Mouse (Mus musculus) mouse embryonic stem cell (cell line): ENCODE measurements at regions not wholly inside any gene's neighbourhood (a gene's known extent, or its start where the extent isn't known, plus 50 kb on each side); places are given as distances from the start of the nearest gene placed in this dataset.

Source experiments
- in situ Hi-C, 2 experiments: fragments of 300-500 bp; cut with MboI; formaldehyde crosslinking; loops; 1 replicate in 1 of 2; 3 replicates in 1 of 2; pipeline ENCODE4 v1.14.3; 2019 to 2020; ENCODE audit warnings: low sequenced_read_pairs in 2 of 2, low pct_unique_long_range_greater_than_20kb in 1 of 2, mixed read lengths in 1 of 2; ENCODE audit not compliant: unreplicated experiment in 1 of 2

DNA sequence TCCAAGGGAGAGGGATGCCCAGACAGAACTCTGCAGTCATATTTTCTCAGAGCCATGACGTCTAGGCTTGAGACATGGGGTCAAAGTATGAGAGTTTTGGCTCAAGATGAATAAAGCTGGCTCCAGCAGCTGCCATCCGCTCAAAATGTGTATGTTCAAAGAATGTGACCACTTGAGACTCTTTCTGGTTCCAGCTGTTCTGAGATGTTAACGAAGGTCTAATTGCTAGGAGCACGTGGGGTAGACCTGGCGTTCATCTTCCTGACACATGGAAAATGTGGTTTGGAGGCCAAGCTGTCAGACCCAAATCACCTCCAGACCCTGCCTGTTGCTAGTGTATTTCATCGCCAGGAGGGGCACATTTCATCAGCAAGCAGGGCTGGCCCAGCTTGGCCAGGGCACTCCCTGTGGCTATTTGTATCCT lies 58.9 kb upstream of the Ankrd1 start:
- in situ Hi-C loops, result loop anchor here in 1 of 2 experiments (25.0 kb wide), 1 partner anchor 258 kb away; no protein-coding TSS in a partner anchor

DNA sequence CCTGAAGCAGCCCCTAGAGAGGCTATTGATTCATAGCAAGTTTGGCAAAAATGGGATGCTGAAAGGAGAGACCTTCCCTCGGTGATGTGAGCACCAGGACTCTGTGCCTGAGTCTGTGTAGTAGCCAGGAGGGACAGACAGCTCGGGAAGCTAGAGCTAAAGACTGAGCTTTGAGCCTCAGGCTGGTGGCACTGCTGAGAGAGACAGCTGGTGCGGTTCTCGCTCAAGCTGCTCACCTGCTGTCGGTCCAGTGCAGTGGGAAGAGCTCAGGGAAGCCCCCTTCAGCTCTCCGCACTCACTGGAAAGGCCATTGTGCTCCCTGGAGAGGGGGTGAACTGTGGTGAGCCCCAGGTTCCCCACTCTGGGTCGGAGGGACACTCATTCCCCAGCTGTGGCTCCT lies 60.4 kb upstream of the Ankrd1 start:
- in situ Hi-C loops, result loop anchor here in 1 of 2 experiments (25.0 kb wide), 1 partner anchor 257 kb away; no protein-coding TSS in a partner anchor

DNA sequence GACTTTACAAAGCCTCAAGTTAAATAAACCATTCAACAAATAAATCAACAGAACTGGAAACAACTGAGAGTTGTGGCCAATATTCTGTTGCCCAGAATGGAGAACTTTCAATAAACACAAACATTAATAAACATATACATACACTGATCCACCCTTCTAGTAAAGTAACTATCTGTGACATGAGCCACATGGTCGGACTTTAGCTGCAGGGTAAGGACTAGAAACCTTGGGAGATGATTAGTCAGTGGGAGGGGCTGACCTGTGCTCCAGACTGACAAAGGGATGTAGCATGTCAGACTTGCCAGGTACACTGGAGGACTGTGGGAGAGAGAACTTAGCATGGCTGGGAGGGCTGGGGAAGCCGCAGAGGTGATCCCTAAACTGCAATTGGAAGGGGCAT lies 61.6 kb upstream of the Ankrd1 start:
- in situ Hi-C loops, result loop anchor here in 1 of 2 experiments (25.0 kb wide), 1 partner anchor 256 kb away; no protein-coding TSS in a partner anchor

DNA sequence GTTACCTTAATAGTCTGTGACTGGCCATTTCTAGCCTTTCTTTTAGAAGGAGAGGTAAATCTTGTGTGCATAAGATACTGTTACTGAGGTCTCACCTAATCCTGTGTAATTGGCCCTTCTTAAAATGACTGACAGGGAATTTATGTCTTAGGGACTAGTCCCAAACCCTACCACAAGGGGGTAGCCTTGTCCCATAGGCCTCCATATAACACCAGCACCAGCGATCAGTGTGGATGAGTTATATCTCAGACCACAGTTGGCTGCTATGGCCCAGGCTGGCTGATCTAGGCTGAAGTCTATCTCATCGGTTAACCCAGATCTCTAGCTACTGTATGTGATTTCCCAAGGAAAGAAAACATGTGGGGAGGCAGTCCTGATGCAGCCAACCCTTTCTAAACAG lies 63.2 kb upstream of the Ankrd1 start:
- in situ Hi-C loops, result loop anchor here in 1 of 2 experiments (25.0 kb wide), 1 partner anchor 254 kb away; no protein-coding TSS in a partner anchor

DNA sequence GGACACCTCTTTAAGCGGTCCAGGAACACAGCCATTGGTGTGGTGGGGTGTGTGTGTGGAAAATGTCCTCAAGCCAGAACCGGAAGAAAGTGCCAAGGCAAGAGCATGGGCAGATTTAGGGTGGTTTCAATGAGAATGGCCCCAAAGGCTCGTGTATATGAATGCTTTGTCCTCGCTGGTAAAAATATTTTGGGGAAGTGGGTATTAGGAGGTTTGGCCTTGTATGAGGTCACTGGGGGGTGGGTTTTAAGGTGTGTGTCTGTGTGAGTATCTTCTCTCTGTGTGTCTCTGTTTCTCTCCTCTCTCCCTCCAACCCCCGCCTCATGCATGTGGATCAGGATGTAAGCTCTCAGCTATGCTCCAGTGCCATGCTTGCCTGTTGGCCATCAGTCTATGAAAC lies 69.8 kb upstream of the Ankrd1 start:
- in situ Hi-C loops, result loop anchor here (5.0 to 25.0 kb wide), 2 partner anchors 248 to 253 kb away; no protein-coding TSS in a partner anchor

DNA sequence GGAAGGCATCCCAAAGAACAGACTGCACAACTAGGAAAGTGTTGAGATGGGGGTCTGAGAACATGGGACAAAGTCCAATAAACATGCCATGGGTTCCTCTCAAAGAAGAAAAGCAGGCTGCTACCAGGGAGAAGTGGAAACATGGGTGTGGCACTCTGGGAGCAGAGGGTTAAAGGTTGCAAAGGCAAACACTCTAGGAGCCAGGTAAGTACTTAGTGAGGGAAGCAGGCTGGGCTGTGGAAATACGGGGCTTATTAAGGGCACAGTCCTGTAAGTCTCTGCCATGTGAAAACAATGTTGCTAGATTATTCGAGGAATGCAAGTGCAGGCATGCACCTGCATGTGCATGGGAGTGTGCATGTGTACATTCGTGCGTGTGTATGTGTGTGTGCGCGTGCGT lies 71.7 kb upstream of the Ankrd1 start:
- in situ Hi-C loops, result loop anchor here in 1 of 2 experiments (25.0 kb wide), 1 partner anchor 246 kb away; no protein-coding TSS in a partner anchor

DNA sequence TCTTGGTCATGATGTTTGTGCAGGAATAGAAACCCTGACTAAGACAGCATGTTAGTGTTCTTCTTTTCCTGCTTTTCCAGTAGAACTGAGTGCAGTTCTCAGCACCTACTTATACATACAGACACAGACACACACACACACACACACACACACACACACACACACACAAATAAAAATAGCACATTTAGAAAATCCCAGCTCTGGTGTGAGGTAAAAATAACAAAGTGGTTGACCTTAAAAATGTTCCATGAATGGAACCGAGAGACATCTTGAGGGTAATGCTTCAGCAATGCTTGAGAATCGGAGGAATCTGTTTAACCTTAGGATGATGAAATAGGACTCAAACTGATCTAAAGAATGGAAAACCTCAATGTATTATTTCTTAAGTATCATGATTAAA lies 84.4 kb upstream of the Ankrd1 start:
- in situ Hi-C loops, result no loop called here

DNA sequence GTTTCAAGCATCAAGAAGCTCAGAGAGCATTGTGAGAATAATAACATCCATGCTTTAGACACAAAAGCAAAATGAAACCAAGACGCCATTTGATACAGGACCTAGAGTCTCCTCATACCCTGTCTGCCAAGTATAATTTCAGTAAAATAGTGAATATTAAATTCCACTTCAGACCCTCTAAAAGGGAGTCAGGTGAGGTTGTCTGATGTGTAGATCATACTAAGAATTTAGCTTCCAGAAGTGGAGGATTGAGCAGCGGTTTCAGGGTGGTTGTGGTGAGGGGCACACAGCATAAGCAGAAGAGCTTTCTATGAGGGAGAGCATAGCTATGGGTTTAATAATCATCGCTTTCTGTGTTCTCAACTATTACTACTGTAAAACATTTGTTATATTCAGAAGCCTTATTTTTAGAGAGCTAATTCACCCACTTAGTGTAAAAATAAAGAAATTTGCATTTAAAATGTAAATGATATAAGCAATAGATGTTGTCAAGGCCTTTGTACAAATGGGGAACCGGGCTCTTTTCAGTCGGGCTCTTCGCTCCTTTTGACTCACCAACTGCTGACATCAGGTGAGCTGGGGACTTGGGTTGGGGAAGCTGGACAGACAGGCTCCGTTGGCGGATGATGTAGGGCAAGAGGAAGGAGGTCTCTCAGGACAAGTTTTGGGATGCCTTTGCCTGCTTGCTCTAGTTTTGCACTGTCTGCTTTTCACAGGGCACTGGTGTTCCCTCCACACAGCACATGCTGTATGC lies 85.2 kb upstream of the Ankrd1 start:
- in situ Hi-C loops, result no loop called here

DNA sequence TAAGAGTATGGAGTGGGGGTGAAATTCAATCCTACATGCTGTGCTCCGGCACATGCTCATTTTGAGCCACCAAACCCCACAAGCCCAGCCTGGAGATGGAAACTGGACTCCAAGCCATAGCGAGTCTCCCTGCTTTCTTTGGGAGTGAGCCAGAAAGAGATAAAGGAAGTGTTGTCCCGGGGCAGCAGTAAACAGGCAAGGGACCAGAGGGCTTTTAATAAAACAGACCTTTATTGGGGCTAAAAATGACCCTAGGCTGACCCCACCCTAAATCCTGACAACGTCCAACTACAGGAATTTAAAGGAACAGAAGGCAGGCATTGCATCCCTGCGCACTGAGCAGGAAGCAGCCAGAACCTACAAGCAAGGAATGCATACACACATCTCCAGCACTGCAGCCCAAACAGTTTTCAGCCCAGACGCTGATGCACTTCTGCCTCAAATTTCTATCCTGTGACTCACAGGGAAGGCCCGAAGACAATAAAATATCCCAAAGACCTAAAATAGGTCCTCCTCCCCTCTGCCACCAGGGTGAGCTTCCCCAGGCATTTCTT lies 87.9 kb upstream of the Ankrd1 start:
- in situ Hi-C loops, result no loop called here

DNA sequence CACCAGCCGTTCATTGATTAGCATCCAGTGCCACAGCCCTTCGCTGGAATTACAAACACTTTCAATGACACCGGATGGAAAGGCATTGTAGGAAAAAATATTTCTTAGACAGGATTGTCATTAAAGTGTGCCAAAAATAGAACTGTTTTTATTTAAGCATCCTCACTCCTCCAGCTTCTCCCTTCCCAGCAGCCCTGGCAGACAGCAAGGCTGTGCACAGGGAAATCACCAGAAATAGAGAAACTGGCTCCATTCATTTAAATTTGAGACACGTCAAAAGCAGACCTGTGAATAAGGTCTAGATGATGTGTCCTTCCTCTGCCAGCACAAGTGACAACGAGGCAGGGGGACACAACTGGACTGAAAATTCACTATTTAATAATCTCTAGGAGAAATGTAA lies 88.5 kb upstream of the Ankrd1 start:
- in situ Hi-C loops, result no loop called here

DNA sequence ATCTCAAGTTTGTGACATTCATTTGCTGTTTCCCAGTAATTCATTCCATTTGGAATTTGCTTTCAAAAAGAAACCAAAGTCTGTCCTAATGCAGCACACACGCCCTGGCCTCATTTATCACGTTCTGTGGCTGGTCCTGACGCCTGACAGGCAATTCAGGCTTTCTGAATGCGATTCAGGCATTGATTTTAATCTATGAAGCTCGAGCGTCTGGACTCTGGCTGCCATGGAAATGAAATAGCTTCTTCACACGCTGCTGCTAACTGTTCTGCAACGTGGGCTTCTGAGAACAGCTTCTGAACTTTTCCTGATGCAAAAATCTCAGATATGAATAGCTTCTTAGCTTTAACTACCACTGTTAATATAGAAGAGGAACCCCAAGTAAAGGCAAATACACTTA lies 93.6 kb upstream of the Ankrd1 start:
- in situ Hi-C loops, result no loop called here

DNA sequence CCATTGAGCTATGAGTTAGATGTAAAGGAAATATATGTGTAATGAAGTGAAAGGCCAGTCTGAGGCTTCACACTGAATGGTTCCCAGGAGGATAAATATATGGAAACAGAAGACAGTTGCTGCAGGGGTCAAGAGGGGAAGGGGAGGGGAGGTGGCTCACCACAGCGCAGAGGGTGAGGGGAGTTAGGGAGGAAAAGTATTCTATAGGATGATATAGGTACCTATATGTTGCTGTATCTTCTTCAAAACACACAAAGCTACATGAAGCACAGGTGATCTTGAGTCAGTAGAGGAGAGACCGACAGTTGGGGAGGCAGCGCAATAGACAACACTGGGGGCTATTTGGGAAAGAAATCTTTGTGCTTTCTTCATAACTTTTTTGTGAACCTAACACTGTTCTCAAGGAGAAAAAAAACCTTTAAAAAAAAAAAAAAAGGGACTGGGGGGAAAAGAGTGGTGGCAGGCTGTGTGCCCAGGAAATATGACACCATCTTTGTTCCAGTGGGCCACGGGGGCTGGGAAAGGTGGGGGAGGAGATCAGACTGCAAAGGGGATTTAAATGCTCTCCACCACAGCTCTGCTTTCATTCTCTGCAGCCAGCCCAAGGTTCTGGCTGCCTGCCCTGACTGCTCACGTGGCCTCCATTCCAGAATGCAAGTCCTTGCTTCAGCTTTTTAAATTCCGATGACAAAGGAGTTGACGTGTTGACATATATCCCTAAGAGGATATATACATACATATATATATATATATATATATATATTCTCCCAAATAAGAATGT lies 94.5 kb upstream of the Ankrd1 start:
- in situ Hi-C loops, result no loop called here

DNA sequence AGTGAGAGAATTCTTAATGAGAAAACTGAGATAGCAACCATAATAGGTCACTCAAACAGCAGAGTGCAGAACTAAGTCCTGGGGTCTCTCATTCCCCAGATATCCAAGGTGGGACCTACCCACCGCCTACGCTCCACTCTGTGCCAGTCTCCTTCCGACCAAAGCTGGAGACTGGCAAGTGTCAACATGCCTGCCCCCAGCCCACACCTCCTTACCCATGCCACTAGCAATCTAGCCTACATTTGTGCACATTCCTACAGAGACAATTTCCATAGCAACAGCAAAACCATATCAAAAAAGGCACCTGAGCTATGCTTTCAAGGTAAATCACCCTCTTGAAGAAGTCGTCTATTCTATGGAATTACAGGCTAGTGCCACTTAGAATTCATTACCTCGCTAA lies 97.3 kb upstream of the Ankrd1 start:
- in situ Hi-C loops, result no loop called here

DNA sequence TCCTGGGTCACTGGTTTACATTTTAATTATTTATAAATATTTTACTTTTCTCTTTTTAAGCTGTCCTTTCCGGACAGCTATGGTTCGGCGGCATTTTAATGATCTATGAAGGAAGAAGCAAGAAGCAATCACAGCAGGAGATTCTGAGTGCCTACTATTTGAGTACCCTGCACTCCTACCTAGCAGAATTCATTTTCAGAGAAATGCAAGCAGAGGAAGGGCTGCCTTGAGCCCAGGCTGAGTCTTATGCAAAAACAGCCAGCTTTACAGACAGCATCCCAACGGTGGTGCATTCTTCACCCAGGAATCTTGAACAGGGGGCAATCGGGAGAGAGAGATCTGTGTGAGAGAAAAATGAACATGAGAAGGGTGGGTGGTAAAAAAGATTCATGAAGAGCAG lies 97.7 kb upstream of the Ankrd1 start:
- in situ Hi-C loops, result no loop called here

DNA sequence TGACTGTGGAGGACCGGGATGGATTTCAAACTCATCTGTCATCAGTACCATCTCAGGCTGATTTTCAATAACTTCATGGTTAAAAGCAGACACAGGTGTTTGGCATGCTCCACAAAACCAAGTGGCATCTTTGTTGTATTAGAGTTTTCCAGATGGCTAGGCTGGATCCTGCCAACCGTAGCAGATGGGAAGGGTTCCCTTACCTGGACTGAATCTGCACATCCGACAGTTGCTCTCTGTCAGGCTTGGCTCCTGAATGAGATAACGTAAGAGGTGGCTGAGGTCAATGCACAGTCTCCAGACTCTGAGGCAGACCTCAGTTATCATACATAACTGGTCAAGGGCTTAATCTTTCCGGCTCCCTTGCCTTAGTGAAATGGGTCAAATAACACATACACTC lies 99.0 kb upstream of the Ankrd1 start:
- in situ Hi-C loops, result no loop called here

DNA sequence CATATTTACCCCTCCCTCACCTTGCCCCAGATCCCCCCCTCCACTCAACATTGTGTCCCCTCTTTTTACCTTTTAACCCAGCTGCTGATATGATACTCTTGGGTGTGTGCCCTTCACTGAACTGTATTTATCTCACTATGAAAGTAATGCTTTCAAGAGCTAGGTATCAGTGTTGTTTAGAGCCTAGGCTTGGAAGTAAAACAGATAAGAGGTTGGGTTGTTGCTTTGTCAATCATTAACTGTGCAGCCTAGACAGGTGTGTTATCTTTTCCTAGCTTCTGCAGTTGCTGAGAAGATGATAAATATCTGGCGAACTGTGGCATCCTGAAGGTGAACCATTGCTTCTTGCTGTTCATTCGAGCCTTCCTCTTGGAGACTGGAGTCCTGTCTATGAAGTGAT lies 101.2 kb upstream of the Ankrd1 start:
- in situ Hi-C loops, result no loop called here

DNA sequence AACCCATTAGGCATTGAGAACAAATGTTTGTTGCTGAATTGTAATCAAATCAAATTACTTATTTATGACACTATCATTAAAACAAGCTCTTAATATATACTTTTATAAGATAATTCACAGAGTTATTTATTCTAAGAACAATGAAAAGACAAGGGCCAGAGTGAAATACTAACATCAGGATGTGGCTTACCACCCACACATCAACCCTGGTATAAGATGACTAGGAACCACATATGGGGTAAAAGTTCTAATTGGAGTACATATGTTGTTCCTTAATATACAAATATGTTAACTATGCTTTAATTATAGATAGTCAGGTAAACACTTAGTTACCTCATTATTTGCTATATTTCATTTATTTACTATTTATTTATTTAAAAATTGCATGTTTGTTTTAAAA lies 101.7 kb upstream of the Ankrd1 start:
- in situ Hi-C loops, result no loop called here

DNA sequence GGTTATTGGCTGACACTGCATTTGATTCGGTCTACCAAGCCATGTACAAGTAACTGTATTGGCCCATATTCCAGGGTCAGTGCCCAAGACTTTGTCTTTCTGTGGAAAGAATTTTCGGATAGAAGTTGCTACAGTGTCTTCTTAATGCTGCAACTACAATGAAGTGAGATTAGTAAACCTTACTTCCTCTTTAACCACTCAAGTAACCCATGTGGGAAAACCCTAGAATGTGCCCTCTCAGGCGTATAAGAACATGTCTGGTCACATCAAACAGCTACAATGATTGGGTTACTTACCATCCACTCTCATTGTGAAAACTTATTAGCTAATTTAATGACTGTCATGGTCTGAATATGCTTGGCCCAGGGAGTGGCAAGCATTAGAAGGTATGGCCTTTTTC lies 102.3 kb upstream of the Ankrd1 start:
- in situ Hi-C loops, result no loop called here

DNA sequence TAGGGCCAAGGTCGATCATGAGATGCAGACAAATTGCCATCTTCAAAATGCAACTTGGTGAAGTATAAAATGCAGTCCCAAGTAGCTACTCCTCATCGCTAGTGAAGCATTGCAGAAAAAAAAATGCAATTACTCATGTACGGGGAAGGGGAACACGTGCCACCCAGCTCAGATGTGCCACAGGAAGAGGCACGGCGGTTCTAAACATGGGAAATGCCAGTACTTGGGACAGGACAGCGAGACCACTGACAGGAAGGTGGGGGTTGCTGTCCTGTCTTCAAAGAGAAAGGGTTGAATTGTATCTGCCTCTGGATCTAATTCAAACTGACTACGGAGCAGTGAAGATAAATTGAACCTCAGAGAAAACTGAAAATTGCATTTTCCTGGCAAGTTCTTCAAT lies 104.6 kb upstream of the Ankrd1 start:
- in situ Hi-C loops, result no loop called here
